In genomic region chr2:102450761-102451670, GRCm38 (mm10) we compare ENCODE assay signal across 10 mouse cellular contexts. TPM values are rescaled to one million over a fixed set of nuclear protein-coding genes. Genes with fewer than 3 reads are reported as not detected.
DNase-seq lines count a peak whose midpoint lies in the region; ATAC-seq and TF ChIP-seq lines count a peak whose summit lies in the region.
"Had no signal": no experiment of that assay in that cellular context is flagged by ENCODE, and none has a peak within 500 bp of the region (broad histone marks: within the 10 kb centered on the region; RNA-seq: fewer than 3 reads in every experiment).

No protein-coding gene starts in this region.

- peak; percentile 37 for ATAC-seq in granulocyte monocyte progenitor cell, adult 5-6 weeks (replicated peaks; ENCODE audit: poor library complexity, severe bottlenecking)
- ATAC-seq in limb, embryonic 13.5 days (ENCODE audit: low FRiP score, low read depth) = peak; percentile 33; the same call in 1 of the 2 replicates

- under 1% methylated on average over 101 of the region's 109 CpGs for WGBS in limb, embryonic 13.5 days

- peak; percentile 26 to 53 for DNase-seq in left cerebral cortex, adult 18-20 months (ENCODE audit: low spot score in 2 of 2)
- no peak for DNase-seq in left cerebral cortex, adult 11 months (ENCODE audit: low spot score)
- peak; percentile 71 for DNase-seq in embryo, embryonic 11 days
- DNase-seq in kidney, adult 11 months = peak; percentile 33

- 0 out of 2 replicates have a peak, but pooled peaks cover under 1% of the 10 kb centered on the region for H3K9me3 ChIP-seq in limb, embryonic 13.5 days

- peak overlapping the region; percentile 96 for H3K4me2 ChIP-seq in limb, embryonic 13.5 days (replicated peaks)
- H3K4me2 ChIP-seq in myocyte (ENCODE audit: low read depth) = peak overlapping the region; percentile 66

- no peaks in the 10 kb centered on the region for H3K27me3 ChIP-seq in limb, embryonic 13.5 days
- H3K27me3 ChIP-seq in myocyte (ENCODE audit: control insufficient read depth, insufficient read depth, insufficient read length) = peaks cover 28% of the 10 kb centered on the region
- H3K27me3 ChIP-seq in testis, adult 2 months (ENCODE audit: control insufficient read depth, insufficient read depth, low read length) = no peaks in the 10 kb centered on the region
- H3K27me3 ChIP-seq: CH12.LX had no signal

- no peaks in the 10 kb centered on the region for H3K79me2 ChIP-seq in myocyte (ENCODE audit: control insufficient read depth, insufficient read depth)

- peaks cover 37% of the 10 kb centered on the region for H3K4me1 ChIP-seq in limb, embryonic 13.5 days
- H3K4me1 ChIP-seq in testis, adult 2 months (ENCODE audit: control insufficient read depth, insufficient read depth, low read length) = peaks cover 20% of the 10 kb centered on the region

- TF ChIP-seq CTCF in testis, adult 2 months (IDR thresholded peaks at IDR 0.05; ENCODE audit: control insufficient read depth, insufficient read depth, insufficient replicate concordance, low read depth, low read length) = no peak

- peak overlapping the region; percentile 93 for H3K9ac ChIP-seq in limb, embryonic 13.5 days

- no peak for TF ChIP-seq POLR2A in myocyte (IDR thresholded peaks at IDR 0.05; ENCODE audit: insufficient read length, low read depth)
- TF ChIP-seq POLR2A in testis, adult 2 months (IDR thresholded peaks at IDR 0.05; ENCODE audit: control insufficient read depth, low read depth, low read length) = no peak

- H3K4me3 ChIP-seq in limb, embryonic 13.5 days = peak overlapping the region; percentile 85
- peak overlapping the region; percentile 5 for H3K4me3 ChIP-seq in myocyte
- peak overlapping the region; percentile 69 for H3K4me3 ChIP-seq in testis, adult 2 months (ENCODE audit: control insufficient read depth, low read depth, low read length)

- peak overlapping the region; percentile 38 for H3ac ChIP-seq in myocyte (ENCODE audit: control insufficient read depth, insufficient read length)

- no peaks in the 10 kb centered on the region; the same call in 1 of the 2 replicates for H3K36me3 ChIP-seq in limb, embryonic 13.5 days
- no peaks in the 10 kb centered on the region for H3K36me3 ChIP-seq in myocyte (ENCODE audit: control insufficient read depth, insufficient read depth)
- no peaks in the 10 kb centered on the region for H3K36me3 ChIP-seq in testis, adult 2 months (ENCODE audit: control insufficient read depth, insufficient read depth, low read length)

- H3K27ac ChIP-seq in limb, embryonic 13.5 days = peak overlapping the region; percentile 92
- H3K27ac ChIP-seq in testis, adult 2 months (ENCODE audit: control insufficient read depth, insufficient read depth, low read depth, low read length) = no peak overlapping the region

TF ChIP-seq in myocyte, 11 proteins besides CTCF, POLR2A, EP300 and RAD21:
- TF ChIP-seq TCF3 (IDR thresholded peaks at IDR 0.05; ENCODE audit: insufficient read length, low read depth) (no peak), MYOD1 (IDR thresholded peaks at IDR 0.05; ENCODE audit: control insufficient read depth in 1 of 3, insufficient read length in 2 of 3, low read depth in 2 of 3) (peak in 1 of 3 experiments; percentile 4)

RNA-seq across cellular contexts. Expression of gene Fjx1, which starts 1.3 kb away (rescaled TPM):
- 10 to 100 TPM; 64.0 to 69.9 TPM for total RNA-seq in left cerebral cortex, adult 18-20 months (2021)
- total RNA-seq in granulocyte monocyte progenitor cell, adult 5-6 weeks (2014; fragmentation: Nextera tagmentation) = not detected in 2 replicates
- 0.41 TPM in 1 of 2 replicates, not detected in the other for total RNA-seq in granulocyte monocyte progenitor cell, adult 5-6 weeks (2017)
- polyA plus RNA-seq in limb, embryonic 13.5 days (2015; fragmentation: Nextera tagmentation; extraction: Ambion mirVana) = 22.6 and 25.7 TPM in 2 replicates
- 0.83 TPM for polyA plus RNA-seq in myocyte (2012; fragmentation: generic; extraction: Trizol)
- 0.30 and 0.35 TPM in 2 replicates for polyA plus RNA-seq in testis, adult 2 months (2012; rRNA removed)
- total RNA-seq: neutrophil, adult 5-6 weeks had no signal

RNA-seq across cellular contexts. Expression of gene Trim44, which starts 43.4 kb away (rescaled TPM):
- 100 to 1,000 TPM; 186 to 190 TPM for total RNA-seq in left cerebral cortex, adult 18-20 months (2021)
- 31.9 and 39.3 TPM in 2 replicates for total RNA-seq in granulocyte monocyte progenitor cell, adult 5-6 weeks (2014; fragmentation: Nextera tagmentation)
- 42.2 and 44.7 TPM in 2 replicates for total RNA-seq in granulocyte monocyte progenitor cell, adult 5-6 weeks (2017)
- polyA plus RNA-seq in limb, embryonic 13.5 days (2015; fragmentation: Nextera tagmentation; extraction: Ambion mirVana) = 34.5 and 36.5 TPM in 2 replicates
- polyA plus RNA-seq in myocyte (2012; fragmentation: generic; extraction: Trizol) = 16.5 TPM
- polyA plus RNA-seq in testis, adult 2 months (2012; rRNA removed) = 10.5 and 12.7 TPM in 2 replicates

Comparison
In these comparisons a context has a peak if more than half of its experiments do, and no peak if none do; other contexts are left out.
1. H3K4me3 ChIP-seq: peak in every context shown above with its lines; median percentile 85 in limb, embryonic 13.5 days; 69 in testis, adult 2 months; 5 in myocyte.
2. RNA of gene Fjx1, which starts 1.3 kb away (polyA plus RNA-seq): 22.6 to 25.7 TPM in limb, embryonic 13.5 days; 0.83 TPM in myocyte (single experiment) and 0.30 to 0.35 TPM in testis, adult 2 months; every median in the first group is over 10 times any median in the second.